Mouse (Mus musculus) embryonic facial prominence, embryonic 12.5 days (tissue): ENCODE measurements around the gene Nrxn1. TPM values are rescaled to one million over a fixed set of nuclear protein-coding genes. Genes with fewer than 3 reads are reported as not detected.

Experiments used
- ATAC-seq: fragments of 200-750 bp; cut with Nextera tagmentation; 2 replicates; pipeline ENCODE4 v1.8.0; 2017; ENCODE audit not compliant: insufficient number of reproducible peaks, insufficient read depth, low FRiP score, low TSS enrichment
- H3K27ac ChIP-seq: fragments of 300-500 bp; sonication (generic); 2 replicates; pipeline ENCODE4 v1.5.1; 2016; ENCODE audit warnings: mild to moderate bottlenecking
- H3K27me3 ChIP-seq: fragments of 300-500 bp; sonication (generic); 2 replicates; pipeline ENCODE4 v1.6.1; 2016; ENCODE audit warnings: mild to moderate bottlenecking, moderate library complexity
- H3K36me3 ChIP-seq: fragments of 300-500 bp; sonication (generic); 2 replicates; pipeline ENCODE4 v1.6.1; 2016; ENCODE audit warnings: mild to moderate bottlenecking
- H3K4me1 ChIP-seq: fragments of 300-500 bp; sonication (generic); 2 replicates; pipeline ENCODE4 v1.6.1; 2016
- H3K4me2 ChIP-seq: fragments of 300-500 bp; sonication (generic); replicated peaks from 2 replicates; pipeline ENCODE4 v1.6.1; 2016; ENCODE audit warnings: mild to moderate bottlenecking, moderate library complexity
- H3K4me3 ChIP-seq: fragments of 300-500 bp; sonication (generic); 2 replicates; pipeline ENCODE4 v1.5.1; 2016; ENCODE audit warnings: mild to moderate bottlenecking
- H3K9ac ChIP-seq: fragments of 300-500 bp; sonication (generic); 2 replicates; pipeline ENCODE4 v1.6.1; 2016; ENCODE audit warnings: mild to moderate bottlenecking, moderate library complexity
- H3K9me3 ChIP-seq: fragments of 300-500 bp; sonication (generic); 2 replicates; pipeline ENCODE4 v1.6.1; 2016; ENCODE audit warnings: mild to moderate bottlenecking, moderate library complexity
- WGBS: fragments of 180-500 bp; shearing (Covaris S2); methylation state at CpG from one replicate; pipeline ENCODE4 v1.1.7; 2016; 5-methylcytosine and 5-hydroxymethylcytosine counted together
- polyA plus RNA-seq: library from polyadenylated mRNA; unstranded; fragments of >200 nt; fragmentation: Nextera tagmentation; extraction: Ambion mirVana; gene quantifications from 2 replicates; pipeline ENCODE4 v1.2.1, GENCODE M21; 2016

Nrxn1 gene
- polyA plus RNA-seq, 1 experiment from 2014 or later, result 11.6 TPM

DNA sequence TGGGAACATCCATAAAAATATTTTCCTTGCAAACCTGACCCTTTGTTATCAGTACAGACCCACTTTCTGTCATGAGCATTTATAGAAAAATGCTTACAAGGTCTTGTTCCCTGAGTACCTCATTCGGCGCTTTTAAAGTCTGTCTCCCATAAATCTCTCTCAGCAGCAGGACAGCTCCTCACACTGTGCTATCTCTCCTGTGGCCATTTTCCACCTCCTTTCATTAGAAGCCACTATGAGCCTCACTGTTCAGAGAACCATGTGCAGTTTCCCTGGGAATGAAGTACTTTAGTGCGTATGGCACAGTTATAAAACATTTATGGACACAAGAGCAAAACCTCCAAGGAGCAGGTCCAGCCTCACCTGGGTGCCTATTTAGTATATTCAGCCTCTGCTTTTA lies 1014.4 kb downstream of the Nrxn1 start:
- ATAC-seq, result no peak
- no peaks in the 10 kb centered on the region for H3K9me3 ChIP-seq
- H3K9ac ChIP-seq, result no peak overlapping the region
- no peaks in the 10 kb centered on the region for H3K27me3 ChIP-seq
- H3K36me3 ChIP-seq, result no peaks in the 10 kb centered on the region
- H3K27ac ChIP-seq, result no peak overlapping the region
- WGBS, result 85% methylated on average over 3 of the region's 3 CpGs
- H3K4me1 ChIP-seq, result no peaks in the 10 kb centered on the region
- H3K4me2 ChIP-seq, result no peak overlapping the region
- no peak overlapping the region for H3K4me3 ChIP-seq

DNA sequence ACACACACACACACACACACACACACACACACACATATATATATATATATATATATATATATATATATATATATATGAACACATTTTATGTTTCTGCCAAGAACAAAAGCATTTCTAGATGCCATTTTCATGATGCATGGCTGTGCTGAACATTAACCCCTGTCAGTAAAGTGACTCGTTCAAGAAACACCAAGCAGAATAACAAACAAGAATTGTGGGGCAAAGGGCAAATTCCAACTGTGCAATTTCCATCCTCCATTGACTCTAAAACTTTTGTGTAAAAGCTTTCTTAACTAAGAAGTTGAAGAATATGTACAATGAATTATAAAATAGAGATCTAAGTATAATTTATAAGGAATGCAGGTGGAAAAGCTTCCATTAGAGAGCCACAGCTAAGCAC lies 1030.0 kb downstream of the Nrxn1 start:
- Histone ChIP-seq H3K4me2 (no peak overlapping the region), H3K27ac (no peak overlapping the region), H3K4me1 (no peaks in the 10 kb centered on the region), H3K27me3 (no peaks in the 10 kb centered on the region), H3K36me3 (no peaks in the 10 kb centered on the region), H3K9me3 (no peaks in the 10 kb centered on the region), H3K9ac (no peak overlapping the region), H3K4me3 (no peak overlapping the region)
- WGBS, result 35% methylated on average over 1 of the region's 1 CpGs
- ATAC-seq, result no peak

GRCm38 (mm10) chr17:90060872-90061271 lies 1032.0 kb downstream of the Nrxn1 start:
- H3K4me1 ChIP-seq, result no peaks in the 10 kb centered on the region
- no peak overlapping the region for H3K4me2 ChIP-seq
- H3K9me3 ChIP-seq, result no peaks in the 10 kb centered on the region
- no peak for ATAC-seq
- no peaks in the 10 kb centered on the region for H3K36me3 ChIP-seq
- no peak overlapping the region for H3K9ac ChIP-seq
- no peaks in the 10 kb centered on the region for H3K27me3 ChIP-seq
- no peak overlapping the region for H3K4me3 ChIP-seq
- no peak overlapping the region for H3K27ac ChIP-seq
- 60% methylated on average over 5 of the region's 5 CpGs for WGBS

DNA sequence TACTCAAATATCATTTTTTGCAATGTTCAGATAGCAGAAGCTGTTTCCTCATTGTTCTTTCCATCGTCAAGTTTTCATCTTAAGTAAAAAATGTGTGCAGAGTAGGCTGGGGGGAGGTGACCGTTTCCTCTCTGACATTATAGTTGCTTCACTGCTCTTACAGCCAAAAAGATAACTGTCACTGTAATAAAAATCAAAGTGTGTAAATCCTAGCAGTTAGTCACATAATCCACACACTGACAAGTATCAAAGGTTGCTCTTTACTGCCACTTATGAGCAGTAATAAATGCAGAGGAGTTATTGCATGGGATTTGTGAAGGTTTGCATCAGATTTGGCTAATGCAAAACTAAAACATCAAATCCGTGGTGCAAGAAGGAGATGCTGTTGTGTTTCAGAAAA lies 1032.7 kb downstream of the Nrxn1 start:
- H3K4me2 ChIP-seq, result no peak overlapping the region
- H3K4me1 ChIP-seq, result no peaks in the 10 kb centered on the region
- H3K9ac ChIP-seq, result no peak overlapping the region
- no peaks in the 10 kb centered on the region for H3K9me3 ChIP-seq
- 69% methylated on average over 3 of the region's 3 CpGs for WGBS
- no peak overlapping the region for H3K27ac ChIP-seq
- no peak overlapping the region for H3K4me3 ChIP-seq
- no peak for ATAC-seq
- H3K27me3 ChIP-seq, result no peaks in the 10 kb centered on the region
- no peaks in the 10 kb centered on the region for H3K36me3 ChIP-seq

GRCm38 (mm10) chr17:90059320-90060111 lies 1033.4 kb downstream of the Nrxn1 start:
- no peaks in the 10 kb centered on the region for H3K4me1 ChIP-seq
- no peak for ATAC-seq

DNA sequence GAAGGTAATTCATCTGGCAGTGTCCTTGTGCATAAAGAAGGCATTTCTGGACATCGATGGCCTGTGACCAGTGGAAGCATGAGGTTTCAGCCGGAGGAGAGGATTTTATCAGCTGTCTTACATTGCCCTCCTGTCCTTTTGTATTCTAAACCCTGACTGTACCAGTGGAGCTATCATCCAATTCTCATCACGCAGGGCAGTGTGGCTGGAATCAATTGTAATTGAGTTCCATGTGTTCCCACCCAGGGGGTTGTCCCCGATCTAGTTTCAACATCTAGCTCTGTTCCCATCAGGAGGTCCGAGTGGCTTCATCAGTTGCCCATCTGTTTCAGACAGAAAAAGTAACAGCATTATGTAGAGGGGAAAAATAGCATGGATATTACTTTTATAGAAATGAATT lies 1038.6 kb downstream of the Nrxn1 start:
- no peaks in the 10 kb centered on the region for H3K36me3 ChIP-seq
- H3K4me1 ChIP-seq, result no peaks in the 10 kb centered on the region
- H3K4me3 ChIP-seq, result no peak overlapping the region
- H3K9ac ChIP-seq, result no peak overlapping the region
- H3K9me3 ChIP-seq, result no peaks in the 10 kb centered on the region
- no peak for ATAC-seq
- no peaks in the 10 kb centered on the region for H3K27me3 ChIP-seq
- WGBS, result 46% methylated on average over 5 of the region's 5 CpGs
- H3K27ac ChIP-seq, result no peak overlapping the region
- H3K4me2 ChIP-seq, result no peak overlapping the region

More at GRCm38 (mm10) chr17:90059320-90060111, 1033.4 kb downstream of the Nrxn1 start:
- no peaks in the 10 kb centered on the region for H3K36me3 ChIP-seq
- no peaks in the 10 kb centered on the region for H3K27me3 ChIP-seq
- no peaks in the 10 kb centered on the region for H3K9me3 ChIP-seq
- 69% methylated on average over 7 of the region's 7 CpGs for WGBS
- H3K9ac ChIP-seq, result no peak overlapping the region
- no peak overlapping the region for H3K4me2 ChIP-seq
- no peak overlapping the region for H3K27ac ChIP-seq
- no peak overlapping the region for H3K4me3 ChIP-seq

DNA sequence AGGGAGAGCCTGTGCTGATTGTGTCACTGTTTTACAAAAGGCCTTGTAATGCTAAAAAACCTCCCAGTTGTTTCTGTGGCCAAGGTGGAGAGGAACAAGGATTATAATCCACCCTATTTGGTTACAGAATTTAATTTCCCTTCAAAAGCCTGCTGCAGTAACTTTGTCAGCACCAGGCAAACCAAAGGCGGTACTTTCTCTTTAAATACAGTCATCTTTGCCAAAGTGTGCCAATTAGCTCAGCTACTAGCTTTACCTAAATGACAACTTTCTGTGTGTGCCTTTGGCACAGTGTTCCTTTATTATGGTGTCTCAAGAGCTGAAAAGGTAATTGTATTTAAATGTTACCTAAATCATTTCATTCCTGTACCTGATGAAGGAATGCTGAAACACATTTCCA lies 1053.6 kb downstream of the Nrxn1 start:
- H3K9me3 ChIP-seq, result no peaks in the 10 kb centered on the region
- 54% methylated on average over 1 of the region's 1 CpGs for WGBS
- no peaks in the 10 kb centered on the region for H3K27me3 ChIP-seq
- no peak overlapping the region for H3K4me2 ChIP-seq
- H3K4me1 ChIP-seq, result no peaks in the 10 kb centered on the region
- no peaks in the 10 kb centered on the region for H3K36me3 ChIP-seq
- ATAC-seq, result no peak
- H3K9ac ChIP-seq, result no peak overlapping the region
- H3K27ac ChIP-seq, result no peak overlapping the region
- no peak overlapping the region for H3K4me3 ChIP-seq

- WGBS, result 74% methylated on average over 2 of the region's 2 CpGs
- no peaks in the 10 kb centered on the region for H3K9me3 ChIP-seq
- no peaks in the 10 kb centered on the region for H3K4me1 ChIP-seq
- H3K27ac ChIP-seq, result no peak overlapping the region
- no peaks in the 10 kb centered on the region for H3K27me3 ChIP-seq
- no peak overlapping the region for H3K4me3 ChIP-seq
- no peaks in the 10 kb centered on the region for H3K36me3 ChIP-seq
- no peak overlapping the region for H3K9ac ChIP-seq
- no peak overlapping the region for H3K4me2 ChIP-seq
- ATAC-seq, result no peak
Observed at GRCm38 (mm10) chr17:90032416-90032815, 1060.5 kb downstream of the Nrxn1 start.

DNA sequence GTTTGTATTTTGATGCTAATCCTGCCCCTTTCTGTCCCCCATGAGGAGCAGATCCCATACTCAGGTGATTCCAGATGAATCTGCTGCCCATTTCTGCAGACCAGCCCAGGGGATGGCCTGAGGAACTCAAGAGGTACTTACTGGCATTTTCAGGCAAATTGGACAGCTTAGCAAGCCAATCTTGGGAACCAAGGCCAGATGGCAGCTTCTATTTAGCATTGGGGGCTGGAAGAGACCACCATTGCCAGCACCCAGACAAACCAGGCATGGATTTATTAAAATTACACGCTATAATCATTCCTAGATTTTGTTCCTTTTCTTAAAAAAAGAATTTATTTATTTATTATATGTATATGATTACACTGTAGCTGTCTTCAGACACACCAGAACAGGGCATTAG lies 1076.2 kb downstream of the Nrxn1 start:
- H3K27ac ChIP-seq, result no peak overlapping the region
- no peak overlapping the region for H3K9ac ChIP-seq
- WGBS, result 70% methylated on average over 1 of the region's 1 CpGs
- H3K9me3 ChIP-seq, result no peaks in the 10 kb centered on the region
- no peak for ATAC-seq
- no peaks in the 10 kb centered on the region for H3K36me3 ChIP-seq
- no peaks in the 10 kb centered on the region for H3K4me1 ChIP-seq
- H3K4me2 ChIP-seq, result no peak overlapping the region
- no peaks in the 10 kb centered on the region for H3K27me3 ChIP-seq
- no peak overlapping the region for H3K4me3 ChIP-seq

DNA sequence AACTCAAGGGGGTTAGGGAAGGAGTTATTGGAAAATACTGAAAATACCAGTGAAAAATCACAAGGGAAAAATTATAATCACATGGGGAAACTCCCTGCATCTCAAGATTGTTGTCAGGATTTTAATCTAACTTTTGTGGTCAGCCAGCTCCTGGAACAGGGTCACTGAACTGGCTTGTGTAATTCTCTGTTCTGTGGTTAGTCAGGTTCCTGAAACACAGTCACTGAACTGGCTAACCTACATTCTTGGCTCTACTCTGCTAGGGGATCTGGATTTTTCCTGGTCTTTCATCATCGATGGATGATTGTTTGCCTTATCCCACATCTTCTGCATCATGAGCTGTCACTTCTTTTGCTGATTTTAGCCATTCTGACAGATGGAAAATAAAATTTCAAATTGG lies 1081.1 kb downstream of the Nrxn1 start:
- Histone ChIP-seq H3K36me3 (no peaks in the 10 kb centered on the region), H3K4me1 (no peaks in the 10 kb centered on the region), H3K27ac (no peak overlapping the region), H3K27me3 (no peaks in the 10 kb centered on the region), H3K9me3 (no peaks in the 10 kb centered on the region), H3K9ac (no peak overlapping the region), H3K4me3 (no peak overlapping the region), H3K4me2 (no peak overlapping the region)
- no peak for ATAC-seq
- whole genome bisulfite sequencing, result 90% methylated on average over 1 of the region's 1 CpGs

DNA sequence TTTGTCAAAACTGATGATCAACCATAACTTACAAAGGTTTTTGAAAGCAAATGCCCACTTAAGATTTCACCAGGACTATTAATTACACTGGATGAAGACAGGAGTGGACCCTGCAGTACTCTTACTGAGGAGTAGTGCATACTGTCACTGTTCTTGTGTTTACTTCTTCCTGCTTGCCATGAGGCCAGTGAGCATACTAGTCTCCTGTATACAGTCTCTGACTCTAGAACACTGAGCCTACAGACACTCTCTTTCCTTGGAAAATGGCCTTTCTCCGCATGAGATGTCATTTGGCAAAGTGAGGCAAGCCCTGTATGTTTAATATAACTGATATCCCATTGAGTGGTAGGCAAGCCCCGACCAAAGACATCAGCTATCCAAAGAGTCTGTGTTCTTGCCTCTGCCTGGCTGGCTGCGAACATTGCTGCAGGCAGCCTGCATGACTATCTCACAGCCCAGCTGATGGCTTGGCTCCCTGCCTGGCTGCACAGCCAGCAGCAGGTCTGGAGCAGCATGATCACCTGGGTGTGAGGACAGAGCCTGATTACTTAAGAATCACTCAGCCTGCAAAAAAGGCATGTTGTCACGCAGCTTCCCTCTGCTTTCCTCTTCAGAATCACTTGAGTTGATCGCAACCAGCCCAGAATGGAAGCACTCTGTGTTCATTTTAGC lies 1085.3 kb downstream of the Nrxn1 start:
- ATAC-seq, result no peak
- Histone ChIP-seq H3K4me1 (no peaks in the 10 kb centered on the region), H3K9me3 (no peaks in the 10 kb centered on the region), H3K27ac (no peak overlapping the region), H3K4me2 (no peak overlapping the region), H3K36me3 (no peaks in the 10 kb centered on the region), H3K9ac (no peak overlapping the region), H3K4me3 (no peak overlapping the region), H3K27me3 (no peaks in the 10 kb centered on the region)
- WGBS, result 57% methylated on average over 5 of the region's 5 CpGs

GRCm38 (mm10) chr17:89990651-89991050 lies 1102.2 kb downstream of the Nrxn1 start:
- ATAC-seq, result no peak

More at GRCm38 (mm10) chr17:89990651-89991050, 1102.2 kb downstream of the Nrxn1 start:
- Histone ChIP-seq H3K27me3 (no peaks in the 10 kb centered on the region), H3K36me3 (no peaks in the 10 kb centered on the region), H3K27ac (no peak overlapping the region), H3K9me3 (no peaks in the 10 kb centered on the region), H3K9ac (no peak overlapping the region), H3K4me2 (no peak overlapping the region), H3K4me1 (no peaks in the 10 kb centered on the region), H3K4me3 (no peak overlapping the region)
- WGBS, result 84% methylated on average over 4 of the region's 4 CpGs
